Mouse (Mus musculus): ENCODE results near the gene Siah2. TPM values are rescaled to one million over a fixed set of nuclear protein-coding genes. Genes with fewer than 3 reads are reported as not detected.
A peak's percentile ranks its signal among the peaks of the same experiment; 100 is the strongest.

Siah2 gene
- polyA plus RNA-seq, 1 experiment from 2014 or later: 4.1 TPM

DNA sequence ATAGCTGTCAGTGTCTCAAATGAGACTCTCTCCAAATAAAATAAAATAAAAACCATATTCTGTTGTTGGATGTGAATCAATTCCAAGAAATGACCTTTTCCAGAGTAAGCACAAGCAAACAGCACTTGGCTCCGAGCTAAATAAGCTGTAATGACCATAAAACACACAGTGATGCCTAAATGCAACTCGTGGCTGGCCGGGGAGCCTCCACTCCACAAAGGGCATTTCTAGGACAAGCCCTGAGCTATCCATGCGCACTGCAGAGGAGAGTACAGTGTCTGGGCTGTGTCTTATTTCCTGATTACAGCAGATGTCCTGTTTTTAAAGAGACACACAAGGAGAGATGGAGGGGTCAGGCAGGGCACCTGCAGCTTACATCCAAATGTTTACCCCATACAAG lies 12.2 kb downstream of the Siah2 start:
- Histone ChIP-seq H3K9ac (replicated peaks; ENCODE audit: low read depth) (0 out of 2 replicates have a peak overlapping the region, but pooled peaks have one; percentile 3), H3K4me1 (ENCODE audit: insufficient read depth, low read depth, low read length) (no peaks in the 10 kb centered on the region), H3K36me3 (ENCODE audit: insufficient read depth, low read length) (peaks cover 5% of the 10 kb centered on the region; the same call in 1 of the 2 replicates), H3K27me3 (replicated peaks; ENCODE audit: insufficient read depth, low read length) (no peaks in the 10 kb centered on the region), H3K4me2 (replicated peaks; ENCODE audit: low read depth, low read length) (no peak overlapping the region), H3K4me3 (ENCODE audit: low read depth, low read length) (no peak overlapping the region), H3K27ac (ENCODE audit: low read length) (no peak overlapping the region), H3K9me3 (ENCODE audit: low read length) (no peaks in the 10 kb centered on the region)
- ATAC-seq (no peak), DNase-seq (ENCODE audit: low spot score) (no peak)
- WGBS: 38% methylated on average over 4 of the region's 4 CpGs
- TF ChIP-seq CTCF (IDR thresholded peaks at IDR 0.05) (no peak), EP300 (IDR thresholded peaks at IDR 0.05) (no peak)

DNA sequence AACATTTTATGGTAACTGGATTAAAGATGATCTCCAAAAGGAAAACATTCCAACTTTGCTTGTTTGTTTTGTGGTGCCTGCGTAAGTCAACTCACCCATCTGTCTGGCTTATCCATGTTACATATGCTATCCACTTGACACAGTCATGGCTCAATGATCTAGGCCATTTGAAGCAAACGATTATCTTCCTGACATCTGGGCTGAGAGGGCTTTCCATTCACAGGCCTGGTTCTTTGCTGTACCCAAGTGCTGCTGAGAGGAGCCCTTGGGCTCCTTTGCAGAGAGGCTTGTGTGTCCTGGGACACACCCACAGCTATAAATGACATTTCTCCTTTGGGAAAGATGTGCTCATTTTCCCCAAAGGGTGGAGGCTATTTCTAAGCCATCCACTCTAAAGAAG lies 13.3 kb downstream of the Siah2 start:
- no peaks in the 10 kb centered on the region for H3K4me1 ChIP-seq (ENCODE audit: insufficient read depth, low read depth, low read length)
- no peak overlapping the region for H3K27ac ChIP-seq (ENCODE audit: low read length)
- peaks cover 7% of the 10 kb centered on the region; the same call in 1 of the 2 replicates for H3K36me3 ChIP-seq (ENCODE audit: insufficient read depth, low read length)
- no peak overlapping the region for H3K9ac ChIP-seq (replicated peaks; ENCODE audit: low read depth)
- 63% methylated on average over 2 of the region's 2 CpGs for WGBS
- H3K4me3 ChIP-seq (ENCODE audit: low read depth, low read length): no peak overlapping the region
- ATAC-seq (no peak), DNase-seq (ENCODE audit: low spot score) (no peak)
- no peaks in the 10 kb centered on the region for H3K9me3 ChIP-seq (ENCODE audit: low read length)
- no peak overlapping the region for H3K4me2 ChIP-seq (replicated peaks; ENCODE audit: low read depth, low read length)
- H3K27me3 ChIP-seq (replicated peaks; ENCODE audit: insufficient read depth, low read length): no peaks in the 10 kb centered on the region
- no peak for TF ChIP-seq CTCF (IDR thresholded peaks at IDR 0.05)
- no peak for TF ChIP-seq EP300 (IDR thresholded peaks at IDR 0.05)

- no peak for DNase-seq (ENCODE audit: low spot score)
- H3K9ac ChIP-seq (replicated peaks; ENCODE audit: low read depth): no peak overlapping the region
- H3K4me2 ChIP-seq (replicated peaks; ENCODE audit: low read depth, low read length): no peak overlapping the region
- no peak overlapping the region for H3K4me3 ChIP-seq (ENCODE audit: low read depth, low read length)
- TF ChIP-seq CTCF (IDR thresholded peaks at IDR 0.05) (no peak), EP300 (IDR thresholded peaks at IDR 0.05) (no peak)
- no peaks in the 10 kb centered on the region for H3K9me3 ChIP-seq (ENCODE audit: low read length)
- ATAC-seq: no peak
- no peak overlapping the region for H3K27ac ChIP-seq (ENCODE audit: low read length)
- no peaks in the 10 kb centered on the region for H3K27me3 ChIP-seq (replicated peaks; ENCODE audit: insufficient read depth, low read length)
- no peaks in the 10 kb centered on the region for H3K4me1 ChIP-seq (ENCODE audit: insufficient read depth, low read depth, low read length)
- 59% methylated on average over 8 of the region's 8 CpGs for WGBS
- H3K36me3 ChIP-seq (ENCODE audit: insufficient read depth, low read length): peaks cover 7% of the 10 kb centered on the region; the same call in 1 of the 2 replicates
Observed at GRCm38 (mm10) chr3:58678384-58678783, 13.8 kb downstream of the Siah2 start.

DNA sequence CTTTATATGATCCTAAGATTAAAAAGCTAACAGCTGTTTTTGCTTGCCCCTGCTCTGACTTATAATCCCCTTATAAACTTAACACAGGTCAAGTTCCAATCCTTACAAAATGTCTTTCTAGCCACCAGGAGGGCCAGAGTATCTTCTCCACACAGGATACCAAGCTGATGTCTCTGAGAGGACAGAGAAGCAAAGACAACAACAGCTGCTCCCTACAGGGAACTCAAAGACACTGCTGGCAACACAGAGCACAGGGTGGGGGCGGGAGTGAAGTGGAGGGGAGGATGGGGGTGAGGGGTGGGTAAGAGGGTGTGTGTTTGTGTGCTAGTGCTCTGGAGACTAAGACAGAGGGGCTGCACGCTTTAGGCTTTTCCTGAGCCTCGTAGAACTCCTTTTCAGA lies 14.6 kb downstream of the Siah2 start:
- Histone ChIP-seq H3K9ac (replicated peaks; ENCODE audit: low read depth) (no peak overlapping the region), H3K4me1 (ENCODE audit: insufficient read depth, low read depth, low read length) (no peaks in the 10 kb centered on the region), H3K4me2 (replicated peaks; ENCODE audit: low read depth, low read length) (no peak overlapping the region), H3K27me3 (replicated peaks; ENCODE audit: insufficient read depth, low read length) (no peaks in the 10 kb centered on the region), H3K36me3 (ENCODE audit: insufficient read depth, low read length) (peaks cover 7% of the 10 kb centered on the region; the same call in 1 of the 2 replicates), H3K4me3 (ENCODE audit: low read depth, low read length) (no peak overlapping the region), H3K9me3 (ENCODE audit: low read length) (no peaks in the 10 kb centered on the region), H3K27ac (ENCODE audit: low read length) (no peak overlapping the region)
- TF ChIP-seq EP300 (IDR thresholded peaks at IDR 0.05) (no peak), CTCF (IDR thresholded peaks at IDR 0.05) (no peak)
- DNase-seq (ENCODE audit: low spot score) (no peak), ATAC-seq (no peak)
- WGBS: 69% methylated on average over 3 of the region's 3 CpGs

DNA sequence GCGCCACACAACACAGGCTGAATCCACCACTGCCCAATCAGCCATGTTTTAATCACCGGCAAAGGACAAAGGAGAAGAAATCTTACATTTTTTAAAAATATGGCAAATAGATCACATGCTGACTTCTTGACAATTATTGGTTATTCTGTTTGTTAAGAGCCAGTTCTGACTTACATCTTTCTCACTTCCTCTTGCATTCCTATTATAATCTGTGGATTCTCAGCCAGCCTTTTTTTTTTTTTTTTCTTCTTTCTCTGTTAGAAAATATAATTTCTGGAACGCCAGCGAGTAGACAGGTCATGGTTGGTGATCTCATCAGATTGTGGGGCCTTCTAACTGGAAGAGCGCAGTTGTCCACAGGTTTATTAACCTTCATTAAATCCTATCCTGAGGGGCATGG lies 18.9 kb downstream of the Siah2 start:
- H3K4me3 ChIP-seq (ENCODE audit: low read depth, low read length): no peak overlapping the region
- 89% methylated on average over 5 of the region's 5 CpGs for WGBS
- H3K27ac ChIP-seq (ENCODE audit: low read length): no peak overlapping the region
- ATAC-seq (no peak), DNase-seq (ENCODE audit: low spot score) (no peak)
- H3K4me2 ChIP-seq (replicated peaks; ENCODE audit: low read depth, low read length): no peak overlapping the region
- H3K36me3 ChIP-seq (ENCODE audit: insufficient read depth, low read length): peaks cover 7% of the 10 kb centered on the region; the same call in 1 of the 2 replicates
- no peaks in the 10 kb centered on the region for H3K4me1 ChIP-seq (ENCODE audit: insufficient read depth, low read depth, low read length)
- no peak overlapping the region for H3K9ac ChIP-seq (replicated peaks; ENCODE audit: low read depth)
- TF ChIP-seq EP300 (IDR thresholded peaks at IDR 0.05): no peak
- no peaks in the 10 kb centered on the region for H3K9me3 ChIP-seq (ENCODE audit: low read length)
- H3K27me3 ChIP-seq (replicated peaks; ENCODE audit: insufficient read depth, low read length): no peaks in the 10 kb centered on the region

DNA sequence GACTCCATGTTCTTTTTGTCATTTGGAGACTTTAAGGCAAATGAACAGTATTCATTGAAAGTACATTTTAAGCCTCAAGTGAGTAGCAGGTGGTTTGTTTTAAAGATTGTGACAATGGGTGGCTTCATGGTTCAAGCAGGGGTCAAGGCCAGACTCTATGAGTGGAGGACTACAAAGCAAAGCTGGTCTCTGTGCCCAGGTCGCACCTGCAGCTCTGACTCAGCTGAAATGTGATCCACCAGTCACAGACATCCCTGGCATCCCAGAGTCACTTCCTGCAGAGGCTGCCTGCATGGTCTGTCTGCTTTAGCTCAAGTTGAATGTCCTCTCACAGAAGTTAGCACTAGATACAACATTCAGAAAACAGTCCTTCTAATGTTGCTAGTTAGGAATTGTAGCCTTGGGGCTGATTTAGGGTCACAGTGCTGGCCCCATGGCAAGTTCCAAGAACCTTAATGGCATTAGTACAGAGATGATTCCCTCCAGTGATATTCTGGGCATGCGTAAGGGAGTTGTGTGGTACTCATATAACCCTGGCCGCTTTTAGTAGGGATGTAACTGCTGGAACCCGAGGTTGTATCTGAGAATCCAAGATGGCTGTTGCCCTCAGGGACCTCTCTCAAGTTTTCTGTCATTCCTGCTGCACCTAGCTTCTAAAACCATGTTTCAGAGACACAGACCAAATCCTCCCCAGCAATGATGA lies 19.6 kb downstream of the Siah2 start:
- Histone ChIP-seq H3K4me3 (ENCODE audit: low read depth, low read length) (no peak overlapping the region), H3K36me3 (ENCODE audit: insufficient read depth, low read length) (peaks cover 7% of the 10 kb centered on the region; the same call in 1 of the 2 replicates), H3K27ac (ENCODE audit: low read length) (no peak overlapping the region), H3K9me3 (ENCODE audit: low read length) (no peaks in the 10 kb centered on the region), H3K4me1 (ENCODE audit: insufficient read depth, low read depth, low read length) (no peaks in the 10 kb centered on the region), H3K9ac (replicated peaks; ENCODE audit: low read depth) (no peak overlapping the region), H3K27me3 (replicated peaks; ENCODE audit: insufficient read depth, low read length) (no peaks in the 10 kb centered on the region), H3K4me2 (replicated peaks; ENCODE audit: low read depth, low read length) (no peak overlapping the region)
- 59% methylated on average over 4 of the region's 4 CpGs for WGBS
- TF ChIP-seq EP300 (IDR thresholded peaks at IDR 0.05) (no peak), CTCF (IDR thresholded peaks at IDR 0.05) (no peak)
- ATAC-seq: no peak
- DNase-seq (ENCODE audit: low spot score): no peak

Measured in lung, postnatal 0 days (tissue).